Mouse (Mus musculus): ENCODE results near the gene Gngt2. TPM values are rescaled to one million over a fixed set of nuclear protein-coding genes. Genes with fewer than 3 reads are reported as not detected.
A peak's percentile ranks its signal among the peaks of the same experiment; 100 is the strongest.

Gngt2 gene
- 7.2 and 9.4 TPM in 2 replicates for polyA plus RNA-seq (2012; rRNA removed)

- no peak for DNase-seq (ENCODE audit: extremely low spot score in 1 of 2, low spot score in 1 of 2)
Measured at GRCm38 (mm10) chr11:95837059-95837458, at the start of gene Gngt2. Gngt2 (plus strand) TSS chr11:95837216.

DNA sequence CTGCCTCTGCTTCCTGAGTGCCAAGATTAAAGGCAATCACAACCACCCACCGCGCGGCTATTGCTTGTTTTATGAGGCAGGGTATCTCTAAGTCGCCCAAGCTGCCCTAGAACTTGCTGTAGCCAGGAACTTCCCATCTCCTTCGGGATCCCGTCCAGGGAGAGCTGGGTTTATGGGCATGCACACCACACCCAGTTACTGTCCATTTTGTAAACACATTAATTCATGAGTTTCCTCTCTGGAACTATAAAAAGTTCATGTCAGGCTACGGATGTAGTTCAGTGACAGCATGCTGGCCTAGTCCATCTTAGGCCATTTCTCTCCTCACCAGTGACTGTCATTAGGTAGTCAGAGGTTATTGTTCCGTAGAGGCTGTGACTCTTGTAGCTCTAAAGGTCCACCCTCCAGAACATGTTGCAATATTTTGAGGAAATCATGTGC, 47.5 kb upstream of the Gngt2 start:
- no peak for DNase-seq (ENCODE audit: extremely low spot score in 1 of 2, low spot score in 1 of 2)

DNA sequence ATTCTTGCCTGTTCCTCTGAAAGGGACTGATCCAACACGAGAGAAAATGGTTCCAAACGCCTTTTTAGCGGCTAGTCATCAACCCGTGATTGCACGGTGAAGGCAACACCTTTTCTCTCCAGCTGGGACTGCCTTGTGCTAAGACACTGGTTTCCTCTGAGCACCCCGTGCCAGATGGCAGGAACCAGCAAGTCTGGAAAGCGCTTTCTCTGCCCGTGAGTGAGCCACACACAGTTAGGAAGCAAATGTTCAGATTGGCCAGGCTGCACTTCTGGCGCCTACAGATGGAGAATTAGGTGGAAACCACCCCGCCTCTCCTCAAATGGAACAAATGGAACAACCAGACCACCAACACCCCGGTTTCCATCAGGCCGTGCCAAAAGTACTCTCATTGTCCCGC, 45.2 kb upstream of the Gngt2 start:
- peak; percentile 61 to 72 for DNase-seq (ENCODE audit: extremely low spot score in 1 of 2, low spot score in 1 of 2)

DNA sequence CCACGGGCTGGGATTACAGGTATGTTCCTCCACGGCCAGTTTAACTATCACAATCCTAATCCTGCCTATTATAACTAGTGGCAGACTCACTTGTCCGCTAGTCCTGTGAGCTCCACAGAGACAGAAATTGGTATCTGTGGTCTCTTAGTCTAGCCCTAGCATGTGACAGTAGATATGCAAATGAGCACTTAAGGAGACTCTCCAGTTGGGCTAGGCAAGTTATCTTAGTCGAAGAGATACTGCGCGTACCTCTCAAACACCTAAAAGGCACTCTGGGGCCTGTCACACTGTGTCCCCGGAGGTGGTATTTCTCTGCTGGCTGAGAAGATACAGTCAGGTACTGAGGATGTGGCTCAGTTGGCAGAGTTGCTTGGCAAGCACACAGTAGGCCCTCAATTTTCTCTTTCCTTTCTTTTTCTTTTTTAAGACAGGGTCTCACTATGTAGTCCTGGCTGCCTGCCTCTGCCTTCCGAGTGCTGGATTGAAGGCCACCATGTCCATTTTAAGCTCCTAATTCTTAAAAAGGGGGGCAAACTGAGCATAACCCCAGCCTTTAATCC, 44.0 kb upstream of the Gngt2 start:
- DNase-seq (ENCODE audit: extremely low spot score in 1 of 2, low spot score in 1 of 2), result no peak

DNA sequence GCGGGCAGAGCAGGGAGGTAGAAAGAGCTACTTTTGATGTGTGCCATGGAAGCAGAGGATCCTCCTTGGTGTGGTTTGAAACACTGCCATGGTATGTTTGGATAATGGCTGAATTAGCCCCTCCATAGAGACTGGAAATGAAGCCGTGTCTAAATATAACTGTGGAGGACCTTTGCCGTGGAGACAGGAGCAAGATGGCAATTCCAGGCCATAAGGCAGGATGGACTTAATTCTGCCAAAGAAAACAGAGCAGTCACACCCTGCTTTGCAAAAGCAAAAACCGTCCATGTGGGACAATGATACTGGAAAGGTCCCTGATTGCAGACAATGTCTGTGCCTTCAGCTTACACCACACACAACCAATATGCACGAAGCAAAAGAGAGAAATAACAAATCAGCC, 42.8 kb upstream of the Gngt2 start:
- no peak for DNase-seq (ENCODE audit: extremely low spot score in 1 of 2, low spot score in 1 of 2)

DNA sequence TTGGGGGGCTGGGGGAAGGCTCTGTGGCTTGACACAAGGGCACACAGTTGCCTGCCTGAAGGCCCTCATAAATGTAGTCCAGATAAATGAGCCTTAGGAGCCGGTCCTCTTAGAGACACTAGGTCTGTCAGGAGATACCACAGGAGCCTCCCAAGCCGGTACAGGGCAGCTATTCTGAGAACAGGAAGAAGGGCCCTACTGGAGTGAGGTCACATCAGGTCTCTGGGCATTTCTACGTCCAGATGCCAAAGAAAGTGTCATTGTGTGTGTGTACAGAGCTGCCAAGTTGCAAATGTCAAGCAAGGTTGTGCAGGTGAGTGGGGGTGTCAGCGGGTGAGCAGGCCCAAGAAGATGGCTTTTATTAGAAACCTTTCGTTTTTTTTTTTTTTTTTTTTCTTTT, 41.4 kb upstream of the Gngt2 start:
- no peak for DNase-seq (ENCODE audit: extremely low spot score in 1 of 2, low spot score in 1 of 2)

GRCm38 (mm10) chr11:95805010-95805409, 32.0 kb upstream of the Gngt2 start:
- no peak for DNase-seq (ENCODE audit: extremely low spot score in 1 of 2, low spot score in 1 of 2)

DNA sequence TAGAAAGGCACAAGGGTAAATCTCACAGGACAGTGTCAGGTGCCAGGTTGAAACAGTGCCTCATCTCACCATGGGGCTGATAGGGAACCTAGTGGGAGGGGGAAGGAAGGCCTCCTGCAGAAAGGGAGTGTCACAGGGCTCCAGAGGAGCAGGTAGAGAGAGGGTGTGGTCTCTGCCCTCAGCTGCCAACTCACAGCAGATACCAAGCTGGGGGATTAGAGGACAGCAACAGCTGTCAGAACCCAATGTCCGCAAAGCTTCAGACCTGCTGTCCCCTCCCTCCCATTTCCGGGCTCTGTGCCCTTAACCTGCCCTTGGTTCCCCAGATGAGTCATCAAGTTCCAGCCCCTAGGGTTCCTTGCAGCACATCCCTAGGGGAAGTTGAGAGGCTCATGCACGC, 31.5 kb upstream of the Gngt2 start:
- DNase-seq (ENCODE audit: extremely low spot score in 1 of 2, low spot score in 1 of 2), result no peak

GRCm38 (mm10) chr11:95807884-95808283, 29.1 kb upstream of the Gngt2 start:
- no peak for DNase-seq (ENCODE audit: extremely low spot score in 1 of 2, low spot score in 1 of 2)

DNA sequence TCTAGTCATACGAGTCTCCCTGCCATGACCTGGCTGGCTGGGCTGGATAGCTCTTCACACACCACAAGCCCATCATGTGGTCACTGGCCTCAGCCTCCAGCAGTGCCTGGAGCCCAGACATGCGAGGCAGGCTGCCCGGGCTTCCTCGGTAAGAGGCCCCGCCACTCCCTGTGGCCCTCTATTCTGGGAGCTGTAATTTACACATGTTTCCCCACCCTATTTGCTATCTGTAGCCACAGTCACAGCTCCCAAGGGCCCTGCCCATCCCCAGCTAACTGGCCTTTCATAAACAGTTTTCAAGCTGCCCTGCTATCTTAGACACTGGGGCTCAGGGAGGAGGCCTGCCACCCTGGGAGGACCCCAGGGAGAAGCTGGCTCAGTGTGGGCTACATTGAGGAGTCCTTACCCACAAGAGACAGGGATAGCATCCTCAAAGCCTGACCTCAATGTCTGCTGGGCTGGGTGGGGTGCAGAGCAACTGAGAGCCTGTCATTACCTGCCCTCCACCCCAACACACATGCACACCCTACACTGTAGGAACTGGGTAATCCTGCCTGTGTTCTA, 28.5 kb upstream of the Gngt2 start:
- no peak for DNase-seq (ENCODE audit: extremely low spot score in 1 of 2, low spot score in 1 of 2)

DNA sequence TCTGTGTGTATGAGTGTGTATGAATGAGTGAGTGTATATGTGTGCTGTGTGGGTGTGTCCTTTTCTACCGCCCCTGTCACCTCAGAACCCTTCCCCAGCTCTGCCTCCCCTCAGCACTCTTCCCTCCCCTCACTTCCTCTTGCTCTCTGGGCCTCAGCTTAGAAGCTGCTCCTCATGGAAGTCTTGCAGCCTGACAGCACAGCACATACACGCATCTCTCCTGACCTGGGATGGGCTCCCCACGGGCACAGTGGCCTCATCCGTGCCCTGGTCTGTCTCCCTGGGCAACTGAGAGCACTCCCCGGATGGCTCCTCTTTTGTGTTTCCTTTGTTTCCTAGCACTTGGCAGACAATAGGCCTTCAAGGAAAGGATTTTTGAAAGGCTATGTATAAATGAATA, 27.4 kb upstream of the Gngt2 start:
- DNase-seq (ENCODE audit: extremely low spot score in 1 of 2, low spot score in 1 of 2), result no peak

GRCm38 (mm10) chr11:95810828-95811227, 26.2 kb upstream of the Gngt2 start:
- no peak for DNase-seq (ENCODE audit: extremely low spot score in 1 of 2, low spot score in 1 of 2)

DNA sequence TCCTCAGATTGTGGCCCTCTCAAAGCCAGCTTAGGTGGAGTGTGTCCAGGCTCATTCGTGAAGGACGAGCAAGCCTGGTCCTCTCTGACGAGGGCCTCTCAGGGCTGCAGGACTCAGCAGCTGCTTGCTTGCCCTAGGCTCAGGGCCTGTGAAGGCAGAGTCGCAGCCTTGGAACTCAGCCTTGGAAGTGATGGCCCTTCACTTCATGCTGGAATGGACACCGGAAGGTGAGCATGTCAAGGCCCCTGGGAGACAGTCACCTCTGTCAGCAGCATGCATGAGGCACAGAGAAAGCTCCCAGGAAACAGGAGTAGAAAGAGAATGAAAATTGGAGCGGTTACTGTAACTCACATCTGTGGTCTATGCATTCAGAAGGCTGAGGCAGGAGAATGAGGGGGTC, 25.3 kb upstream of the Gngt2 start:
- no peak for DNase-seq (ENCODE audit: extremely low spot score in 1 of 2, low spot score in 1 of 2)

- DNase-seq (ENCODE audit: extremely low spot score in 1 of 2, low spot score in 1 of 2), result no peak
Measured at GRCm38 (mm10) chr11:95812224-95812623, 24.8 kb upstream of the Gngt2 start.

DNA sequence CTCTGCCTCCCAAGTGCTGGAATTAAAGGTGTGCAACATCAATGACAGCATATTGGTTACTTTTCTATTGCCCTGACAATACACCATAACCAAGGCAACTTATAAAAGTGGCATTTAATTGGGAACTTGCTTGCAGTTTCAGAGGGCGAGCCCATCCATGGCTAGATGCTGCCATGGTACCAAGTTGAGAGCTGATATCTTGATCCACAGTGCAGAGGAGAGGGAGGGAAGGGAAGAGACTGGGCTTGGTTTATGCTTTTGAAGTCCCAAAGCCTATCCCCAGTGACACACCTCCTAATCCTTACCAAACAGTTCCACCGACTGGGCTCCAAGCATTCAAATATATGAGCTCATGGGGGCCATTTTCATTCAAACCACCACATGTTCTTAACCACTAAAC, 22.9 kb upstream of the Gngt2 start:
- DNase-seq (ENCODE audit: extremely low spot score in 1 of 2, low spot score in 1 of 2), result no peak

DNA sequence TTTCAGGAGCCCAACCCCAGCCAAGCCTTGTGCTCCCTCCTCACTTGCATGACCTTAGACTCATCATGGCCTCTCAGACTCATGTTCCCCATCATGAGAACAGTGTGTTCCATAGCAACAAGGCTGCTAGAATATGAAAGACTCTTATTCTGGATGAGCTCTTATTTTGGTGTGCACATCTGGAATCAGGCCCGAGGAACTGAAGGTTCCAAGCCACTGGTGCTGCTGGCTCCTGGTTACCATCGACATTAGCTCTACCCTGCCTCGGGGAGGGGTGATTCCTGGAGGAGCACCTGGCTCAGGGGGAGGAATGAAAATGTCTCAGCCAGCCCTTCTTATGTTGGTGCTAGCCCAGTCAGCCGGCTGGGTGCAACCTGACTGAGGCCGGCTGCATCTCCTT, 22.2 kb upstream of the Gngt2 start:
- DNase-seq (ENCODE audit: extremely low spot score in 1 of 2, low spot score in 1 of 2), result no peak

DNA sequence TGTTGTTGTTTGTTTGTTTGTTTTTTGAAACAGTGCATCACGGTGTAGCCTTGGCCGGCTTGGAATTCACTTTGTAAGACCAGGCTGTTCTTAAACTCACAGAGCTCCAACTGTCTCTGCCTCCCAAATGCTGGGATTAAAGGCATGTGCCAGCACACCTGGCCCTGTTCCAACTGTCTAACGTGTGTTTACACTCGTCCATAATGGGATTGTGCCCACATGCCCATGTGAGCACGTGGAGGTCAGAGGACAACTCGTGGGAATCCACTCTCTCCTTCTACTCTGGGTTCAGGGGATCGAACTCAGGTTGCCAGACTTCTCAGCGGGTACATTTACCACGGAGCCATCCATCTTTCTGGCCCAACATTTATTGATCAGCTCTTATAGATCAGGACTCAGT, 21.6 kb upstream of the Gngt2 start:
- DNase-seq (ENCODE audit: extremely low spot score in 1 of 2, low spot score in 1 of 2), result no peak

GRCm38 (mm10) chr11:95819138-95819537, 17.9 kb upstream of the Gngt2 start:
- no peak for DNase-seq (ENCODE audit: extremely low spot score in 1 of 2, low spot score in 1 of 2)

- DNase-seq (ENCODE audit: extremely low spot score in 1 of 2, low spot score in 1 of 2), result no peak
Measured at GRCm38 (mm10) chr11:95821511-95821910, 15.5 kb upstream of the Gngt2 start.

- DNase-seq (ENCODE audit: extremely low spot score in 1 of 2, low spot score in 1 of 2), result no peak
Measured at GRCm38 (mm10) chr11:95822437-95822836, 14.6 kb upstream of the Gngt2 start.

GRCm38 (mm10) chr11:95824071-95824876, 12.7 kb upstream of the Gngt2 start, which contains the start of gene Phospho1:
Phospho1 (plus strand) TSS chr11:95824499.
- peak; percentile 52 to 84 for DNase-seq (ENCODE audit: extremely low spot score in 1 of 2, low spot score in 1 of 2)

DNA sequence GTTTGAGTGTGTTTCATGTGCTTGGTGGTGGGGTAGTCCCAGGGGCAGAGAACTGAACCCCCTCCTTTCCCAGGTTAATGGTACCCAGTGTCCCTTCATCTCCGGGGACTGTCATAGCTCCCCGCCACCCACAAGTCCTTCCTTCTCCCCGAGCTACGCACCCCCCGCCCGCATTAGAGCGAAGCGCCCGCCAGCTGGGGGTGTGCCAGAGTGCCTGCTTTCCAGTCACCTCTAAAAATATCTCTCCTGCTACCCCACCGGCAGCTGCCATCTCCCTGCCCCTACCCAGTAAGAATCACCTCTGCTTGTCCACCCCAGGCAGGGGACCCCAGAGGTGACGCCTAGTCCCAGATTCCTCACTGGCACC, 12.2 kb upstream of the Gngt2 start:
- peak in 1 of 2 experiments; percentile 66 for DNase-seq (ENCODE audit: extremely low spot score in 1 of 2, low spot score in 1 of 2)
